Mouse (Mus musculus): ENCODE measurements around the gene Atrn.

GRCm38 (mm10) chr2:131054646-131055264, 148.5 kb downstream of the Atrn start:
- TF ChIP-seq POLR2A (IDR thresholded peaks at IDR 0.05; ENCODE audit: borderline replicate concordance, extremely low read depth, low read depth, low read length) (no peak), CTCF (IDR thresholded peaks at IDR 0.05; ENCODE audit: insufficient read depth, low read length) (no peak)

All from lung, adult 2 months (tissue).